Mouse (Mus musculus) kidney, embryonic 14.5 days (tissue): ENCODE measurements around the gene Tcaf1. TPM values are rescaled to one million over a fixed set of nuclear protein-coding genes. Genes with fewer than 3 reads are reported as not detected.

Experiments used
- ATAC-seq: fragments of 200-750 bp; cut with Nextera tagmentation; 2 replicates; pipeline ENCODE4 v1.8.0; 2017; ENCODE audit warnings: moderate number of reproducible peaks, mild to moderate bottlenecking, moderate TSS enrichment, moderate library complexity; ENCODE audit not compliant: low FRiP score, low TSS enrichment
- H3K27ac ChIP-seq: fragments of 300-500 bp; sonication (generic); 2 replicates; pipeline ENCODE4 v1.5.1; 2014; ENCODE audit warnings: low read depth, mild to moderate bottlenecking, low read length, moderate library complexity, mixed read lengths
- H3K27me3 ChIP-seq: fragments of 300-500 bp; sonication (generic); 2 replicates; pipeline ENCODE4 v1.6.1; 2014; ENCODE audit warnings: mild to moderate bottlenecking, low read length; ENCODE audit not compliant: control insufficient read depth, insufficient read depth
- H3K36me3 ChIP-seq: fragments of 300-500 bp; sonication (generic); 2 replicates; pipeline ENCODE4 v1.6.1; 2014; ENCODE audit warnings: low read length, mixed read lengths; ENCODE audit not compliant: control insufficient read depth, insufficient read depth
- H3K4me1 ChIP-seq: fragments of 300-500 bp; sonication (generic); 2 replicates; pipeline ENCODE4 v1.6.1; 2014; ENCODE audit warnings: low read length, mixed read lengths; ENCODE audit not compliant: control insufficient read depth, insufficient read depth
- H3K4me2 ChIP-seq: fragments of 300-500 bp; sonication (generic); replicated peaks from 2 replicates; pipeline ENCODE4 v1.6.1; 2014; ENCODE audit warnings: low read depth, mild to moderate bottlenecking, low read length
- H3K4me3 ChIP-seq: fragments of 300-500 bp; sonication (generic); 2 replicates; pipeline ENCODE4 v1.5.1; 2014; ENCODE audit warnings: mild to moderate bottlenecking, low read length
- H3K9ac ChIP-seq: fragments of 300-500 bp; sonication (generic); 2 replicates; pipeline ENCODE4 v1.6.1; 2014; ENCODE audit warnings: low read depth, mild to moderate bottlenecking, low read length, moderate library complexity
- H3K9me3 ChIP-seq: fragments of 300-500 bp; sonication (generic); 2 replicates; pipeline ENCODE4 v1.6.1; 2016; ENCODE audit warnings: low read length; ENCODE audit not compliant: control insufficient read depth
- WGBS: fragments of 180-500 bp; shearing (Covaris S2); extraction: QIAGEN DNeasy Blood & Tissue Kit; methylation state at CpG from one replicate; pipeline ENCODE4 v1.1.7; 2014; 5-methylcytosine and 5-hydroxymethylcytosine counted together
- polyA plus RNA-seq: library from polyadenylated mRNA; unstranded; fragments of >200 nt; fragmentation: Nextera tagmentation; extraction: Ambion mirVana; gene quantifications from 2 replicates; pipeline ENCODE4 v1.2.1, GENCODE M21; 2014

Gene Tcaf1
- 47.0 and 82.1 TPM in 2 replicates for polyA plus RNA-seq

DNA sequence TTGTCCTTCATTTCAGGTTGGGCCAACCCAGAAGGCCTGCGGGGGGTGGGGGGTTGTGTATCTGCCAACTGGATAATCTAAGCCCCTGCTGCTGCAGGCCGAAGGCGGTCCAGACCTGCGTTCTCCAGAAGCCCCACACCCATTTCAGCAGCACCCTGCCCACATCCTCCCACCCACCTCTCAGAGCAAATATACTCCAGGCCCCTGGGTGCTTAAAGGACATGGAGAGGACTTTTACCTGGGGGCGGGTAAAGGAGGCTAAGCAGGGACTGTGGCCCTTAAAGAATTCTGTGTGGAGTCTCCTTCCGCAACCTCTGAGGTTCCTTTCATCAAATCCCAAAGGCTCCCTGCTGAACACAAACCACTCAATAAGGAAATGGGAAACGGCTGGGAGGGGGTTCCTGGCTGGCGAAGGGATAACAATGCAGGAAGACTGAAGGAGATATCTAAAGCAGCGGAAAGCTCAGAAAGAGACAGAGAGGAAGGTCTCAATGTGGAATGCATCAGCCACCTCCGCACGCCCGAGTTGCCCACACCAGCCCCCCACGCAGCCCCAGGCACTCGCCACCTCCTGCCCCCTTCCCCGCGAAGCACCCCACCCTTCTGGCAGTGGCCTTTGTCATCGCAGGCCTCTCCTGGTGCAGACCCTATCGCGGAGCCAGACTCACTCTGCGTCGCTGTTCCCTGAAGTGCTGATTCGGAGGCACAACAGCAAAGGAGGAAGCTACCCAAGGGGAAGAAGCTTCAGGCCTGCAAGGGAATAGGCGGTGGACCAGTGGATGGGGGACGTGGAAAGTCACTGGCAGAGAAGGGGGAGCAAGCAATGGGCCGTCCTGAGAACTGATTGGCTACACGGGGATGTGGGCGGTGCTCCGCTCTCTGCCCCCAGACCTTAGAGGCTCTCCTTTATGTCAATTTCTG, at the start of gene Tcaf1:
TSS of gene Tcaf1 (minus strand) at position 798 of the 921 bp plus-strand sequence.
- H3K9ac ChIP-seq: peak within 1 kb of the TSS; percentile 78
- ATAC-seq: peak; percentile 100
- peak within 1 kb of the TSS; percentile 71 for H3K27ac ChIP-seq
- H3K9me3 ChIP-seq: no peaks in the 10 kb centered on the region
- H3K36me3 ChIP-seq: no peaks in the 10 kb centered on the region
- WGBS: 2% methylated on average over 28 of the region's 28 CpGs
- no peaks in the 10 kb centered on the region for H3K4me1 ChIP-seq
- H3K4me3 ChIP-seq: peak within 1 kb of the TSS; percentile 77
- peak within 1 kb of the TSS; percentile 76 for H3K4me2 ChIP-seq
- no peaks in the 10 kb centered on the region for H3K27me3 ChIP-seq

DNA sequence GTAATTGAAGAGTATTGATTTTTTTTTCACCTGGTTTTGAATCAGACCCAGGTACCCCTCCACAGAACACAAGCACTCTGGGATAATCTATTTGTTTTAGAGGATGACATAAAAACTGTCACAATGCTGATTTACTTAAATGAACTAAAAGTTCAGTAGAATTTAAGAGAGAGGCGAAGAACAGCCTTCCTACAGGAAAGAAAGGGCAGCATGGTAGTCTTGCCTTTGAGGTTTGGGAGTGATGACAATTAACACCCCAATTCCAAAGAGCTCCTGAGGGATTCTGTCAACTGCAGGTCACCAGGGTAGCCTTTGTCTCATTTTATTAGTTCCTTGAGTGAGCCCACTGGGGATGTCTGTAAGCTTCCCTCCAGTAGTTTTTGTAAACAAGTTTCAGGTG, 46.2 kb upstream of the Tcaf1 start, which contains the start of gene Olfr38:
TSS of gene Olfr38 (plus strand) at position 301 of the 400 bp plus-strand sequence.
- Histone ChIP-seq H3K36me3 (no peaks in the 10 kb centered on the region), H3K9ac (no peak within 1 kb of the TSS), H3K4me3 (no peak within 1 kb of the TSS), H3K27ac (no peak within 1 kb of the TSS), H3K4me1 (no peaks in the 10 kb centered on the region), H3K27me3 (no peaks in the 10 kb centered on the region), H3K9me3 (no peaks in the 10 kb centered on the region), H3K4me2 (no peak within 1 kb of the TSS)
- WGBS: 53% methylated on average over 1 of the region's 1 CpGs
- ATAC-seq: no peak

DNA sequence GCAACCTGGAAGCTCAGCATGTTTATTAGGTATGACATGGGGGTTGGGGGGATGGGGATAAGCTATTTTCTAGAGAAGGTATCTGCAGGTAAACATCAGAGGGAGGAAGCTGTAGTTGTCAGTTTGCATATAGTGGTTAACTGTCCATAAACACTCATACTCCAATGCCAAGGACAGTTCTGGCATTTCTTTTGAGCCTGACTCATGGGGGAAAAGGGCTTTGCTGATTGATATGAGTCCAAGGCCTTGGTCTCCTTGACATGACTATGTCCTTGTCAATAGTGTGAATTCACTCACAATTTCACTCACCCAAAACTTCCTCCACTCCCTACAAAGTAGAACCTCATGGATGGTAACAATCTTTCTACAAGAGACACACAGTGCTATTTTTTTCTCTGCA, 38.0 kb upstream of the Tcaf1 start:
- Histone ChIP-seq H3K4me1 (no peaks in the 10 kb centered on the region), H3K4me3 (no peak overlapping the region), H3K27me3 (no peaks in the 10 kb centered on the region), H3K36me3 (no peaks in the 10 kb centered on the region), H3K27ac (no peak overlapping the region), H3K9ac (no peak overlapping the region), H3K9me3 (no peaks in the 10 kb centered on the region), H3K4me2 (no peak overlapping the region)
- ATAC-seq: no peak

DNA sequence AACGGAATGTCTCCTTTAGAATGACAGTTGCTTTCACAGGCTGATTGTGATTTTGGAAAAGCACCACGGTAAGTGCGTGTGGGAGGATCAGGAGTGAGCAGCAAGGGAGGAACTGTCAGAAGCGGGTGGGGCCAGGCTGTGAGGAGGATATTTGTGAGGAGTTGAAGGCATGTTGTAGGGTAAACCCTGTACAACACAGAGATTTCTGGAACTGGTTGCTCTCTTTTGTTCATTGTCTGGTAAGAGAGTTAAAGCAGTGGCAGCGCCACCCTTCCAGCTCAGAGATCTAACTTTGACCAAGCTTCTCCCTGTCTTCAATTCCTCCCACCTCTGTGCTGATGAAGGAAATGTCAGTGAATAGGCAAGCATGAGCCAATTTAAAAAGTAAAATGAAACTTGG, 32.4 kb upstream of the Tcaf1 start:
- Histone ChIP-seq H3K27ac (no peak overlapping the region), H3K4me3 (no peak overlapping the region), H3K36me3 (no peaks in the 10 kb centered on the region), H3K9ac (no peak overlapping the region), H3K4me2 (no peak overlapping the region), H3K4me1 (no peaks in the 10 kb centered on the region), H3K9me3 (no peaks in the 10 kb centered on the region), H3K27me3 (no peaks in the 10 kb centered on the region)
- 61% methylated on average over 5 of the region's 5 CpGs for WGBS
- no peak for ATAC-seq

DNA sequence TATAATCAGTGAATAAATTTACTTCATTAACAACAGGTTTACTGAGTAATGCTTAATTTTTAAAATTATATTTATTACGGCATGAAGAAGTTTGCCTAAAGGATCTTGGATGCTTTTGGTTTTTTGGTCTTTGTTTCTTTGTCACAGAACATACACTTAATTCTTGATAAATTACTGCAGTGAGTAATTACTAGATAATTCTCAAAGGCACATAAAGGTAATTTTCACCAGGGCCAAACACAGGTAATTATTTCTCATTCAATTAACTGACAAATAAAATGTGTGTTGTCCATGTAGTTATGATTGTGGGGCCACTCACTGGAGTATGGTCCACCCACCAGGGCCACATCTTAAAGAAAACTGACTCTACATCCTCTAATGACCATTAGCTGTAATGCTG, 29.2 kb upstream of the Tcaf1 start, which contains the start of gene Olfr453:
TSS of gene Olfr453 (plus strand) at position 301 of the 400 bp plus-strand sequence.
- Histone ChIP-seq H3K9me3 (no peaks in the 10 kb centered on the region), H3K36me3 (no peaks in the 10 kb centered on the region), H3K4me1 (no peaks in the 10 kb centered on the region), H3K4me2 (no peak within 1 kb of the TSS), H3K9ac (no peak within 1 kb of the TSS), H3K4me3 (no peak within 1 kb of the TSS), H3K27ac (no peak within 1 kb of the TSS), H3K27me3 (no peaks in the 10 kb centered on the region)
- ATAC-seq: no peak
- 98% methylated on average over 1 of the region's 1 CpGs for WGBS

DNA sequence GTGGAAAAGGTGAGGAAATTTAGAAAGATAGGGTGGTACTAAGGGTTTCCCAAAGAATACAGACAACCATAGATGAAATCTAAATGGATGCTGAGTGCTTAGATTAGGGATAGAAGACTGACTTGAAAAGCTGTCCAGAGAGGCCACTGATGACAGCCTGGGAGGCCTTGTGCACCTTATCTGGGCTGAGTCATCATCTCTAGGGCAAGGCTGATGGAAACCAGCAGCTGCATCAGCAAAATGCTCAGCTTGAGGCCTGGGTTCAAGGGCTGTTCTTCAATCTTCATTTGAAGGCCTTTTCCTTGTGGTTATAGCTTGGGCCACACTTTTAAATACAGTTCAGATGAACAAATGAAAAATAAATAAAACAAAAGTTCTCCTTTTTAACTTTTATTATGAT, 8.1 kb upstream of the Tcaf1 start:
- Histone ChIP-seq H3K4me2 (no peak overlapping the region), H3K4me1 (no peaks in the 10 kb centered on the region), H3K9me3 (no peaks in the 10 kb centered on the region), H3K27ac (no peak overlapping the region), H3K9ac (no peak overlapping the region), H3K4me3 (no peak overlapping the region), H3K36me3 (no peaks in the 10 kb centered on the region), H3K27me3 (no peaks in the 10 kb centered on the region)
- ATAC-seq: no peak

DNA sequence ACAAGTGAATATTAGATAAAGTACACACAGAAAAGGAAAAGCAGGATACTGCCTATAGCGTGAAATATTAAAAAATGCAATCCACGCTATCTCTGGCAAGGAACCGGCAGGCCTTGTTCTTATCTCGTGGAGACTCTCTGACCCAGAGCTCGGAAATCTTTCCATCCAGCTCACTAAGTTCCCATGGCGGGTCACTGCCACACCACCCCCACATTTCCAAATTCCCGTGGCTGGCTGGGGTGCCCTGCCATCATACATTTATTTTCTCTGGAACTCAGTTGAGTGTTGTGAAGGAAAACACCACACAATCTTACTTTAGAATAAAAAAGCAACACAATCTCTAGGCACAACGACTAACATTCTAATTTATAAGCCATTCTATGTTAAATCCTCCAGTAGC, 4.8 kb upstream of the Tcaf1 start:
- H3K27me3 ChIP-seq: no peaks in the 10 kb centered on the region
- no peak overlapping the region for H3K27ac ChIP-seq
- 73% methylated on average over 8 of the region's 8 CpGs for WGBS
- no peak overlapping the region for H3K9ac ChIP-seq
- no peaks in the 10 kb centered on the region for H3K9me3 ChIP-seq
- no peak overlapping the region for H3K4me3 ChIP-seq
- no peak for ATAC-seq
- no peaks in the 10 kb centered on the region for H3K4me1 ChIP-seq
- no peaks in the 10 kb centered on the region for H3K36me3 ChIP-seq
- no peak overlapping the region for H3K4me2 ChIP-seq

DNA sequence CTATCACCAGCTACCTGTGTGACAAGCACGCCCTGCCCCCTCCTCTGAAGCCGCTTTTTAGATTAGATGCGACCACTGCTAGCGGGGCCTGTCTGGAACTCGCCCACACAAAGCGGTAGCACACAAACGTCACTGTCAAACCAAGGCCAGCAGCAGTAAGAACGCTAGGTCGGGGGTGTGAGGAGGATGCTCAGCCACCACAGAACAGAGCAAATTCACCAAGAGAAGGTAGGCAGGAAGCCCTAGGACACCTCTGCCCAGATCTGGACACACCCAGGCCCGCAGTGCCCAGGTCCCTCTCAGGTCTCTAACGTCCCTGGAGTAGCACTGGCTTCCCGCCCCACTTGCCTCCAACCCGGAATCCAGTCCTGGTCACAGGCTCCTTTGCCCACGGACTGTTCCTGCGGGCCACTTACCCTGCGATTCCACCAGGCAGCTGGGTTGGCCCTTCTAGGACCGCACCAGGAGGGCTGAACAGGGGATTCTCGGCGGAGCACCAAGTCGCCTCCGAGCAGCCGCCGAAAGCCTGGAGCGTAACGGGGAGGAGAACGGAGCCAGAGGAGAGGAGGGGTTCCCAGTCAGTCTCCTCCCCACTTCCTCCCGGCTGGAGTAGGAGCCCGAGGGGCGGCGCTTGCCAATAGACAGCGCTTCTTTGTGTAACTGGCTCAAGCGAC, 17.2 kb downstream of the Tcaf1 start:
- H3K36me3 ChIP-seq: peaks cover 6% of the 10 kb centered on the region; the same call in 1 of the 2 replicates
- H3K9ac ChIP-seq: peak overlapping the region; percentile 87
- H3K9me3 ChIP-seq: no peaks in the 10 kb centered on the region
- H3K4me2 ChIP-seq: peak overlapping the region; percentile 60
- peak overlapping the region; percentile 85 for H3K4me3 ChIP-seq
- H3K4me1 ChIP-seq: 0 out of 2 replicates have a peak, but pooled peaks cover 3% of the 10 kb centered on the region
- H3K27me3 ChIP-seq: no peaks in the 10 kb centered on the region
- peak overlapping the region; percentile 95 for H3K27ac ChIP-seq
- WGBS: under 1% methylated on average over 30 of the region's 32 CpGs
- ATAC-seq: peak; percentile 95

DNA sequence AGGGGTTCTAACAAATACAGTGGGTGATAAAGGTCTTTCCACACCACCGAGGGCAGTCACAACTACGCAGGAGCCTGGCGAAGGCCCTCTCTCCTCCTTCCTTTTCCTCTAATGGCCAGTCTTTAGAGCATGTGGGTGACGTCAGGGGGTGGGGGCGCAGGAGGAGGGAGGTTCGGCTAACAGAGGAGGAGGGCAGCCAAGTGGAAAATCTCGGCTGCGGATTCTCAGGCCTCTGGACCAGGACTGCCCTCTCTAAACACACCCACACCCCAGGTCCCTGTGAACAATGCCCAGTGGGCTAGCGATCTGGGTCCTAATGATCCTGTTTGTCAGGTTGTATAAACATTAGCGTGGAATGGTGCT, 17.8 kb downstream of the Tcaf1 start:
- H3K4me1 ChIP-seq: 0 out of 2 replicates have a peak, but pooled peaks cover 3% of the 10 kb centered on the region
- 0% methylated on average over 10 of the region's 10 CpGs for WGBS
- peak overlapping the region; percentile 85 for H3K4me3 ChIP-seq
- H3K27ac ChIP-seq: peak overlapping the region; percentile 95
- H3K36me3 ChIP-seq: peaks cover 9% of the 10 kb centered on the region
- peak; percentile 92 for ATAC-seq
- peak overlapping the region; percentile 87 for H3K9ac ChIP-seq
- H3K4me2 ChIP-seq: peak overlapping the region; percentile 60
- no peaks in the 10 kb centered on the region for H3K9me3 ChIP-seq
- no peaks in the 10 kb centered on the region for H3K27me3 ChIP-seq
